Mouse (Mus musculus) left cerebral cortex, adult 8-10 months (tissue): ENCODE measurements around the gene Fbxo45. TPM values are rescaled to one million over a fixed set of nuclear protein-coding genes. Genes with fewer than 3 reads are reported as not detected.

Experiments used
- DNase-seq, 2 experiments: peaks; one replicate each; pipeline ENCODE4 v3.0.0; 2022; ENCODE audit warnings: low spot score in 2 of 2
- microRNA-seq, 2 experiments: library from miRNA; unstranded; fragments of <30 nt; microRNA quantifications; one replicate each; pipeline ENCODE4 v1.2.0; 2022
- total RNA-seq, 4 experiments: library from RNA; stranded (reverse); gene quantifications; 2 replicates each; pipeline ENCODE4 v1.2.4; 2022

The Fbxo45 gene
- total RNA-seq, 4 experiments from 2014 or later: 42.5 to 44.2 (median 43.9) TPM

DNA sequence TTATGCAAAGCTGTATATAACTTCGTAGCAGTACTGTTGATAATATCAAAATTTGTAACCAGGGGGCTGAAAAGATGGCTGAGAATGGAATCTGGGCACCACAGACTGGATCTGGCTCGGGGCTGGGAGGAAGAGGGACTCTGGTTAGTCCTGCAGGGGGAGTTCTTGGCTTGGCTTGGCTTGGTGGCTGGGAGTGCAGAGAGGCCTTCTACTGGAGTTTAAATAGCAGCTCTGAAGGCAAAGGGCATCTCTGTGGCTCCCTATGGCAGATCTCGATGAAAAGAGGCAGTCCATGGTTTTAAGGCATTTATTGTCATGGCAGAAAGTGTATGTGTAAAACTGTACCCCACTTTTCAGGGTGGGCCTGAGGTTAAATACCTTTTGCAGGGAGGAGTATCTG is 42.1 kb downstream of the Fbxo45 start:
- no peak for DNase-seq

GRCm38 (mm10) chr16:32202681-32203080 is 44.3 kb downstream of the Fbxo45 start:
- DNase-seq: no peak

GRCm38 (mm10) chr16:32201004-32201325 is 46.0 kb downstream of the Fbxo45 start:
- DNase-seq: no peak

DNA sequence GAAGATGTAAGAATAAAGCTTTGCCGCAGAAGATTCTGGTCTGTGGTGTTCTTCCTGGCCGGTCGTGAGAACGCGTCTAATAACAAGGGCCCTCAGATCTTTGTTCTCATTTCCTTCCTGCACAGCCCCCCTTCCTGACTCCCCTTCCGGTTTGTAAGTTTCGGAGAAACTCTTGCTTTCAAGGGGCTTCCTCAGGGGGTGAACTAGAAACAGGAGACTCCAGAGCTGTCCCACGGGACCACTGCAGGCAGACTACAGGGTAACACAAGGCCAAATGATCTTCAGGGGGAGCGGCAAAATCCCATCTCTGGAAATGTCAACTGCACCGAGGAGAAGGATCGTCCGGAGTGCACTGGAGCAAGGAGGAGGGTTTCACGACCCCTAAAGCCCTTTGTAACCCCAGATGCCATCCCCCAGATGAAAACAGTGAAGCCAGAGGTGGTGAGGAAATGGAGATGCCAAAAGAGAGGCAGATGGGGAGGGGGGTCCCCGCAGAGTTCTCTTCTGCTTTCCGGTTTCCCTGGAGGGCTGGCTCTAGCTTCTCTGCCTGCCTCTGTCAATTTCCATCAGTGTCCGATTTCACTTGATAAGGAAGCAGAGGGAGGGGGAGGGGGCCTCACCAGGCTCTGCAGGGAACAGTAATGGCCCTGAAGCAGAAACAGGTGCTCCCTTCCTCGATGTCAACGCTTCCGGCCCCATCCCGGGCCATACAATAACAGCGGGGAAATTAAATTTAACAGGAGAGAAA is 46.5 kb downstream of the Fbxo45 start:
- no peak for DNase-seq

GRCm38 (mm10) chr16:32190011-32190441 is 56.9 kb downstream of the Fbxo45 start:
- DNase-seq: no peak

GRCm38 (mm10) chr16:32189109-32189508 is 57.8 kb downstream of the Fbxo45 start:
- peak in 1 of 2 experiments; percentile 17 for DNase-seq

GRCm38 (mm10) chr16:32186056-32186455 is 60.9 kb downstream of the Fbxo45 start:
- no peak for DNase-seq

Small RNA genes within 50 kb of the gene (microRNA-seq; reads per million reads assigned to microRNA genes)
- gene Mir1946a: 0 reads per million in 2 experiments

Other genes with a start within 250 kb of the Fbxo45 start
- gene Senp5, start 243.9 kb downstream of the Fbxo45 start, total RNA-seq: 10 to 100 TPM; 43.3 to 47.8 (median 44.2) TPM
- 10 to 100 TPM; 27.4 to 28.2 (median 27.8) TPM for gene Pak2, start 167.8 kb downstream of the Fbxo45 start, total RNA-seq
- 10 to 100 TPM; 24.1 to 27.8 (median 24.8) TPM for gene Pigx, start 147.4 kb downstream of the Fbxo45 start, total RNA-seq
- 10 to 100 TPM; 59.5 to 66.8 (median 64.2) TPM for gene Cep19, start 147.4 kb downstream of the Fbxo45 start, total RNA-seq
- 1 to 10 TPM; 6.4 to 8.9 (median 8.6) TPM for gene Nrros, start 81.6 kb downstream of the Fbxo45 start, total RNA-seq
- not detected for gene Bex6, start 67.3 kb downstream of the Fbxo45 start, total RNA-seq
- 10 to 100 TPM in 3 of 4 experiments, 1 to 10 TPM in 1; 9.8 to 14.5 (median 12.9) TPM for gene Wdr53, start 69 bp upstream of the Fbxo45 start, total RNA-seq
- under 1 TPM; 0.25 to 0.62 (median 0.36) TPM for gene Smco1, start 24.3 kb upstream of the Fbxo45 start, total RNA-seq
- 10 to 100 TPM; 25.0 to 28.0 (median 26.0) TPM for gene Rnf168, start 30.3 kb upstream of the Fbxo45 start, total RNA-seq
- gene Ubxn7, start 85.1 kb upstream of the Fbxo45 start, total RNA-seq: 10 to 100 TPM; 50.1 to 58.7 (median 53.2) TPM
- gene Tm4sf19, start 153.3 kb upstream of the Fbxo45 start, total RNA-seq: under 1 TPM in 1 of 4 experiments, not detected in 3; 0.27 TPM
- gene Tctex1d2, start 172.5 kb upstream of the Fbxo45 start, total RNA-seq: 10 to 100 TPM; 17.5 to 21.3 (median 20.0) TPM
- 10 to 100 TPM; 40.0 to 46.7 (median 43.6) TPM for gene Pcyt1a, start 183.8 kb upstream of the Fbxo45 start, total RNA-seq
- gene Slc51a, start 240.7 kb upstream of the Fbxo45 start, total RNA-seq: not detected
- gene Zdhhc19, start 249.1 kb upstream of the Fbxo45 start, total RNA-seq: not detected